Mouse (Mus musculus): ENCODE results near the gene Gm20388.

Gene Gm20388

DNA sequence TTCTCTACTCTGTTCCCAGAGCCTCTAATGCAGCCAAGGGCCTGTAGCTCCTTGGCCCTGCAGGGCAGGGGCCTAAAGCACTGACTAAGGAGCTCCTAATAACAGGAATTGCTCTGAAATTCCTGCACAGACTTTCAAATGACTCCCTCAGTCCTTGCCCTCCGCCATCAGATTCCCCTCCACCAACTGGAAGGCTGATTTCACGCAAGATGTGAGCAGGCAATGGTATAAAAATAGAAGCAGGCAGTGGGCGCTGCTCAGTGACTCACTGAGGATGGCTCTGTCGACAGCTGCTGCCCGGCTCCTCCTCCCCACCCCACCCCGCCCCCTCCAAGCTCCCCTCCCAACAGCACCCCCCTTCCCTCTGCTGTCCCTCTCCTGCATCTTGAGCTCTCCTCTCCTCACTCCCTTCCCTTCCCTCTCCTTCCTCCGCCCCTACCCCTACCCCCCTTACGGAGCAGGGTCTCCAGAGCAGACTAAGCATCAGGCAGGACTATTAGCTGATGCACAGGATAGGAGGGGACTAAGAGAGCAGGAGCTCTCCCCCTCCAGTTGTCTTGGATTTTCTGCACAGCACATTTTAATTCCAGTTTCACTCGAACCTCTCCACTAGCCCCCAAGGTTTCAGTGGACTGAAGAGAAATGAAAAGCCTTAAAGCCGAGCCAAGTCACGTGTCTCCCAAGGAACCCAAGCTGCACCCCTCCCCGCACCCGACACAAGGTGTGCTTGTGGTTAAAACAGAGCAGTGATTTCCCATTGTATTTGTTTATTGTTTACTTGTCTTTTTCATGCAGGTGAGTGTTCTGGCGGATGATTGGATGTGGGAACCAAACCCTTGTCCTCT, 3974.3 kb downstream of the Gm20388 start:
- no peak for DNase-seq

DNA sequence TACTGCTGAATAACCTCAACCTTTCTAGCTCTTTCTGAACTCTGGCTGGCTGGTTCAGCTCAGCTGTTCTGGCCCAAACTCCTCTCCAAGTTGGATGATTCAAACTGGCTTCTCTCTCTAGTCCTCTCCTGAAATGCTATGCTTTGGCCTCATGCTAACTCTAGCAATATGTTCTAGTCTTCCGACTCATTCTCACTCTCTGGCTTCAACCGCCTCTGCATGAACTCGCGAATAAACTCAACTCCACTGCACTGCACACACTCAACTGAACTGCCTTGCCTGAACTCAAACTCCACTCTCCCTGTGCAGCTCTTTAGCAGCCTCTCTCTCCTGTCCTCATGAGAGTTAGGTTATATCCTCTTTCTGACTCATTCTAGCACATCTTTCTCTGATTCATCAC, 3976.5 kb downstream of the Gm20388 start:
- no peak for DNase-seq

DNA sequence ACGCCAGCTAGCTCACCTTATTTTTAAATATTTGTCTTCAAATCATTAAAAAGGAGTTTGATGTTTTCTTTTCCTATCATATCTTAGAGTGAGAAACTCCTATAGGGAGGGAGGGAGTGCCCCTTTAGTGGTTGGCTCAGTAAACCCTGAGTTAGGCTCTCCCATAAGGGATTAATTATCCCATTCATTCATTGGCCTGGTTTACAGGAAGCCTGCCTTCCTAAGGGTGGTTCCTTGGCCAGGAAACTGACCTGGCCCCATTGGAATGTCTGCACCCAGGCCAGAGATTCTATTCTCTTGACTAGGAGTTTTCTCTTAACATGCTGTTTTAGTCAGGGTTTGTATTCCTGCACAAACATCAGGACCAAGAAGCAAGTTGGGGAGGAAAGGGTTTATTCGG, 3977.3 kb downstream of the Gm20388 start:
- no peak for DNase-seq

- DNase-seq: no peak
These were observed 3979.2 kb downstream of the Gm20388 start for GRCm38 (mm10) chr8:123889797-123890196.

DNA sequence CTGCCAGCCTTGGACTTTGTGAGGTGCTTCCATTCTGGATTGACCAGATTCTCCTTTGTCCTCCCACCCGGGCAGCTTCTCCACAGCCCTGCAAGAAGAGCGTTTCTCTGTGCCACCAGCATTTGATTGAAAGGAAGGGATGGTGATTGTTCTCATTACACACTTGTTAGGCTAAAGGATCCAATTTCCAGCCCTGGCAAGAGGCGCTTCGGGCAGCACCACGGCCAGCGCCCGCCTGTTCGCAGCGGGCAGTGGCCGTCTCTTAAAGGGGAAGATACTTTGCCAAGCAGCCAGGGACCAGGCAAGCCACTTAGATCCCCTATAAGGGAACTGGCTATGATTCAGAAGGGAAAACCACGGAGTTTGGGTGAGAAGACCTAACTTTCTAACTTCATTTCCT, 3980.6 kb downstream of the Gm20388 start:
- DNase-seq: no peak

- no peak for DNase-seq
These were observed 3981.4 kb downstream of the Gm20388 start for GRCm38 (mm10) chr8:123891883-123892585.

GRCm38 (mm10) chr8:123892586-123893155, 3982.0 kb downstream of the Gm20388 start:
- no peak for DNase-seq

DNA sequence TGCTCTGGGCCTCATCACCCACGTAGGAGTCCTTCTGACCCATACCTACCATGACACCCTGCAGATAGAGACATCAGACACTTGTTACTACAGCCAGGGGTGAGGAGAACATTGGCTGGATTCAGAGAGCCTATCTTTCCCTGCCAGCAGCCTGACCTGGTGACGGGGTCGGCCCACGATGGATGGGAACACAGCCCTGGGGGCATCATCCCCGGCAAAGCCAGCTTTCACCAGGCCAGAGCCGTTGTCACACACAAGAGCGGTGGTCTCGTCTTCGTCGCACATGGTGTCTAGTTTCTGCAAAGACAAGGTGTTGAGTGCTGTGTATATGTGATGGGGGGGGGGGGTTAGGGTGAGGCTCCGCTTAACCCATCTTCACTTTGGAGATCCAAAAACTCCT, 3982.8 kb downstream of the Gm20388 start:
- DNase-seq: no peak

DNA sequence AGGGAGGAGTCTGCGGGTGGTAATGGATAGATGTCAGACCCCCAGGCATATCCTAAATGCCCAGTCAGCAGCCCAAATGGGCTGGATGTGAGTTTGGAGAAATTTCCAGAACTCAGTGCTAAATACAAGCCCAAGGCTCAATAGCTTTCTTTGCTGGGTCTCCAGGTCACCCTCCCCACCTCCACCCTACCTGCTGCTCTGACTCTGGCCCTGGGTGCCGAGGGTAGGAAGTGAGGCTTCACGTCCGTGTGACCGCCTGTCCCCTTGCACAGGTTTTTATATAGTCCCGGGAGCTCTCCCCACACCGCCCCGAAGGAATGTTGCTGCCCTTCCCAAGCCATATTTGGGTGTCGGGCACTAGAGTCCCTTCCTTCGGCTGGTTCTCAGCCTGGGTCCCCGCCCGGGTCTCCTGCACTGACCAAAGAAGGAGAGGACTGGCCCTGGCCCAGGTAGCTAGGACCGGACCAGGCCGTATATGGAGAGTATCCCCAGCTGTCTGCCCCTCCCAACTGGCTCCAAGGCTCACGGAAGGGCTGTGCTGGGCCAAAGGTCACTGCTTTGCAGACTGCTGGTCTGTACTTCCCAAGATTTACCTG, 3984.0 kb downstream of the Gm20388 start, which contains the start of gene Acta1:
Gene Acta1, minus strand, starts transcription at position 250 of the 596 bp plus-strand sequence.
- no peak for DNase-seq

DNA sequence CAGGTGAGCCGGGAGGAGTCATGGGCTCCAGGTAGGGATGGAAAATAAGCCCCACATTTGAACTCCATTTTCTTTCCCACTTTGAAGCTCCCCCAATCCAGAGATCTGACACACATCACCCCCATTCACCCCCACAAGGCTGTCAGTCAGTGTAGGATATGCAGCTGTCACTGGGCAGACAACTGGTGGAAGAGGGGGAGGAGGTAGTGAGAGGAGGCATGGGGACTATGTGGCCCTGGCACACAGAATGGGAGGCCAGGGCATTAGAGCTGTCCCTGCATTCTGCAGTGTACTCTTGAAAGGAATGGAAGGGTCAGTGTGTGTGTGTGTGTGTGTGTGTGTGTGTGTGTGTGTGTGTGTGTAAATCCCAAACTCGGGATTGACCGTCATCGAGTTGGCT, 3984.6 kb downstream of the Gm20388 start:
- DNase-seq: no peak

GRCm38 (mm10) chr8:123895680-123896365, 3985.2 kb downstream of the Gm20388 start:
- no peak for DNase-seq

DNA sequence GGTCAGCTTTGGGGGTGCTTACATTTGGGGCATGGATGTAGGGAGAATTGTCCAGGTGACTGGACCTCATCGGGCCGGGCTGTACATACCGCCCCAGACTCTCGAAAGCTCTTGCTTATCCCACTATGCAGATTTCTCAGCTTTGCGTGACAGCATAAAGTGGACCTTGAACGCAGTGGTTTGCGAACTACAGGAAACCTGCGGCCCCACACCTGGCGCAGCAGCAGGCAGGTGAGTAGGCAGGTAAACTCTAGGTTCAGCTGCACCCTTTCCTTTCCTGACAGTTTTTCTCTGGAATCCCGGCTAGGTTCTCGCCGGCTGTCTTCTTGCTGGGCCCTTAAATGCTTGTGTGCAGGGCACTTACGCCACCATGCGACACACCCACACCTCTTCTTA, 3985.7 kb downstream of the Gm20388 start:
- no peak for DNase-seq

- DNase-seq: no peak
These were observed 3986.1 kb downstream of the Gm20388 start for GRCm38 (mm10) chr8:123896774-123897173.

DNA sequence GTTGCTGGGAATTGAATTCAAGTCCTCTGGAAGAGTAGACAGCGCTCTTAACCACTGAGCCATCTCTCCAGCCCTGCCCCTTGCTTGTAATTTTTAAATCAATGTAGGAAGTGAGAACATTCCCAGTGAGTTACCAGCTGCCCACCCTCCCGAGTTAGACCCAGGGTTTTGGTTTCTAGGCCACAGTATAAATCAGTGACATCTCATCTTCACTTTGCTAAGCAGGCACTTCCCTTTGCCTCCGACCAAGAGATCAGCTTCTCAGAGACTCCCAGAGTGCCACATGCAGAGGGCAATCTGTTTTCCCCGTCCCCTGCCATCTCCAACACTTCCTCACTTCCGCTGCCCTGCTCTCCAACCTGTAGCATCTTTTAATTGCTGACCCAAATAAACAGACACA, 3987.9 kb downstream of the Gm20388 start:
- DNase-seq: no peak

DNA sequence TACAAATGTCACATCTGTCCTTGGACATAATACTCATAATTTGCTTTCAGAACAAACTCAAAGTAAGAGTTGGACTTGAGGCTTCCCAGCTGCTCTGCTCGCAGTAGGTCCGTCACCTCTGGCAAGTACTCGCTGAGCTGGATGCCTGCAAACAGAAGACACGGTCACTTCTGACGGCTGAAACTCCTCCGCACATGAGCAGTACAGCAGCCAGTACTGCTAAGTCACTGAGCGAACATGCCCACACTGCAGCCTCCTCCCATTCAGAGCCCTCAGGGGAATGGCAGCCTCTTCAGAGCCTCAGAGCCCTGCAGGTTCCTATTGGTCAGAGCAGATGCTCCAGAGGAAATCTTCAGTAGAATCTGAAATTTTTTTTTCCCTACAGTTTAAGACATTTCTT, 3988.7 kb downstream of the Gm20388 start:
- no peak for DNase-seq

- no peak for DNase-seq
These were observed 3992.0 kb downstream of the Gm20388 start for GRCm38 (mm10) chr8:123902653-123903052.

DNA sequence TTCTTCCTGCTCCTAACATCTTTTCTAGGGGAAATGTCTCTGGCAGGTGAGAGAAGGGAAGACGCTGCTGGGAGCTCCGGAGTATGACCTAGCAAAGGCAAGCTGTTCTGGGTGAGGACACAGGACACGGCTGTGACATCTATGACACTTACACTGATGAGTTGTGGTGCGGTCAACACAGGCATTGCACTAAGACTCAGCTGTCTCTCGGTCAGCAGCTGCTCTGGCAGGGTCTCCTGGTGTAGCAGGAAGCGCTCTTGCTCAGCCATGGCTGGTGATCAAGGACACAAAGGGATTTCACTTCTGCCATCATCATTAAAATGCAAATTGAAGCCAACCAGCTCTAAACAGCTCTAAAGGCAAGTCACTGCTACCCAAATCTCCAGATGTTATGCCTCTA, 3997.0 kb downstream of the Gm20388 start:
- DNase-seq: no peak

DNA sequence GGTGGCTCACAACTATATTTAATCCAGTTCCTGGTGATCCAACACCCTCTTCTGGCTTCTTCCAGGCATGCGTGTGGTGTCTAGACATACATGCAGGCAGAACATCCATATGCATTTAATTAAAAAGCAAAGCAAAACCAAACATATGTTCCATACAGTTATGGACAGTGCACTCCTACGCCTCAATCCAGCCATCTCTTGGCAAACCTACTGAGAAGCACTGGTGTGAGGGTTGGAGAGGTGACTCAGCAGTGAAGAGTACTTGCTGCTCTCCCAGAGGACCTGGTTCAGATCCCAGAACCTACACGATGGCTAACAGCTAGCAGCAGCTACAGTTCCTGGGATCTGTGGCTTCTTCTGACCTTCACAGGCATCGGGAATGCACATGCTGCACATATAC, 4001.6 kb downstream of the Gm20388 start:
- DNase-seq: no peak

DNA sequence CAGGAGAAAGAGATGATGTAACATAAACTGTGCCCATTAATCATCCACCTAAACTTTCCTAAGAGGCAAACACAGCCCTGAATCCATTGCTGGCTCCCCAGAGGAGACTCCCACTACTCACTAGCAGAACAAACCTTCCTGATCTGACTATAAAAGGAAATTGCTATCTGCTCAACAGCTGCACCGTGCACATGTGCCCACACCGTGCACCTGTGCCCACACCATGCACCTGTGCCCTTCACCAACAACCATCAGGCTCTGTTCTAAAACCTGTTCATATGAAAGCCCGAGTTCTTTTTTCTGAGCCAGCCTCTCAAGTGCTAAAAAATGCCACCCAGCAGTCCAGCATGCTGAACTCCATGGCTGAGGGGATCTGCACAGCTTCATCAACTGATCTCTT, 4004.0 kb downstream of the Gm20388 start:
- no peak for DNase-seq

DNA sequence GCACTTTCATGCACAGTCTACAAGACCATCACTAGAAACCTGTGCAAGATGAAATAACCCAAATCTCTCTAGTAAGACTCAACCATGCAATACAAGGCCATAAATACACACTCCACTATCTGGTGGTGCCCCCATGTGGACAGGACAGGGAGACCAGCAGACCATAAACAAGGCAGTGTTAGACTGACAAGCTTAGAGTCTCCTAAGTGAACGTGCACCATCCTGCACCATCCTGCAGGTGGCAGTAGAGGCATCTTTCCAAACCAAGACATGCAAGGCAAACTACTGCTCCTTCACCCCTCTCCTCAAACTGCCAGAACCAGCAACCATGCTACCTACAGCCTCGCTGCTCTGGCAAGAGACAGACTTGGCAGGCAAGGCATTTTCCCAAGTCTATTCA, 4014.1 kb downstream of the Gm20388 start:
- peak; percentile 48 to 64 for DNase-seq

DNA sequence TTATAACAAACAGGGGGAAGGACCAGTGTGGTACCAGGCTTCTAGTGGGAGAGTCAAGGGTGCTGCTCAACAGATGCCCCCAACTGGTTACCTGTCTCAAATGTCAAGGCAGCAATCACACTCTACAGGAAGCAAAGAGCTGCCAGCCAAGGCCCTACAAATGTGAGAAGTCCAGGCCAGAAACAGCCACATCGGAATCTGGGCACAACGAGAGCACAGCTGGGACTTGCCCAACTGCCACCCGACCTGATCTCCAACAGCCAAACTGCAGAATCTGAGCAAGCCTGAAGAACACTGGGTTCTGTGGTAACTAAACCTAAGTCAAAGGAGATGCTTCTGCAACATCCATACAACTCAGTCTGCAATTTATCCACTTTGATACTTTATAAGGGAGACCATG, 4015.0 kb downstream of the Gm20388 start:
- no peak for DNase-seq

- no peak for DNase-seq
These were observed 4018.4 kb downstream of the Gm20388 start for GRCm38 (mm10) chr8:123929026-123929425.
